Mouse (Mus musculus) hindbrain, embryonic 10.5 days (tissue): Measurements from ENCODE around the gene Psrc1. TPM values are rescaled to one million over a fixed set of nuclear protein-coding genes. Genes with fewer than 3 reads are reported as not detected.

Experiments used
- DNase-seq: peaks from one replicate; pipeline ENCODE4 v3.0.0-alpha.2; 2017; ENCODE audit warnings: low spot score
- H3K27ac ChIP-seq: fragments of 300-500 bp; sonication (generic); 2 replicates; pipeline ENCODE4 v1.5.1; 2016; ENCODE audit warnings: mild to moderate bottlenecking, moderate library complexity
- H3K27me3 ChIP-seq: fragments of 300-500 bp; sonication (generic); 2 replicates; pipeline ENCODE4 v1.6.1; 2016; ENCODE audit warnings: mild to moderate bottlenecking; ENCODE audit not compliant: poor library complexity, insufficient read depth, severe bottlenecking
- H3K36me3 ChIP-seq: fragments of 300-500 bp; sonication (generic); 2 replicates; pipeline ENCODE4 v1.6.1; 2016; ENCODE audit warnings: mild to moderate bottlenecking, moderate library complexity
- H3K4me1 ChIP-seq: fragments of 300-500 bp; sonication (generic); replicated peaks from 2 replicates; pipeline ENCODE4 v1.6.1; 2016; ENCODE audit warnings: mild to moderate bottlenecking
- H3K4me3 ChIP-seq: fragments of 300-500 bp; sonication (generic); 2 replicates; pipeline ENCODE4 v1.5.1; 2016; ENCODE audit warnings: mild to moderate bottlenecking, moderate library complexity
- H3K9me3 ChIP-seq: fragments of 300-500 bp; sonication (generic); 2 replicates; pipeline ENCODE4 v1.6.1; 2016; ENCODE audit warnings: mild to moderate bottlenecking, moderate library complexity
- WGBS: fragments of 180-500 bp; shearing (Covaris S2); methylation state at CpG from one replicate; pipeline ENCODE4 v1.1.7; 2016; 5-methylcytosine and 5-hydroxymethylcytosine counted together
- polyA plus RNA-seq: library from polyadenylated mRNA; unstranded; fragments of >200 nt; fragmentation: Nextera tagmentation; extraction: Ambion mirVana; gene quantifications from 2 replicates; pipeline ENCODE4 v1.2.1, GENCODE M21; 2016

Gene Psrc1
- polyA plus RNA-seq, 1 experiment from 2014 or later: 75.8 TPM

DNA sequence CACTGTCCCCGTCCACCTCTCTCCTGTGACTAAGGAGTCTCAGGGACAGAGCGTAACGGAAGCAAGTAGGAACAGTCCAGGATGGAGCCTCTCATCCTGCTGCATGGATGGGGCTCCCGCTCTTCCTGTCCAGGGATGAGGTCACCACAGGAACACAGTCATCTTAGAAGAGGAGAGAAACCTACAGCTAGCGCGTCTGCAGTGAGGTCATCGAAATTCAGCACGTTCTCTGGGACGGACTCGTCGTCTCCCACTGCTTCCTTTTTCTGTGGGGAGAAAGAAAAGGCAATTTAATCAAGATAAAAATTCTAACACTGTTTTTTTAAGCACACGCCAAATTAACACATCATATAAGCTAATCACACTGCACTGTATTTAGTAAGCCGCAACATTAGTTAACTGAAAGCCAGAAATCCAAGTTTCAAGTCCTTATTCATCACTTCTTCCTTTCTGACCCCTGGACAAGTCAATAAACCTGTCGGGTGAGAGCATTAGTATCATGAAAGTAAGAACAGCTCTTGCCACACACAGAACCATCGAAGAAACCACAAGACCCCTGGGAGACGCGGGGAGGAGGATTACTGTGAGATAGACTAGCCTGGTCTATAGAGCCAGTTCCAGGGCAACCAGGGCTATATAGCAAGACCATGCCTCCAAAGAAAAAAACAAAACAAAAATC, 52.2 kb downstream of the Psrc1 start:
- Histone ChIP-seq H3K4me3 (no peak overlapping the region), H3K9me3 (no peaks in the 10 kb centered on the region), H3K36me3 (peaks cover 87% of the 10 kb centered on the region), H3K27ac (peak overlapping the region; percentile 95), H3K4me1 (peaks cover 62% of the 10 kb centered on the region), H3K27me3 (no peaks in the 10 kb centered on the region)
- DNase-seq: no peak
- WGBS: 85% methylated on average over 17 of the region's 17 CpGs

DNA sequence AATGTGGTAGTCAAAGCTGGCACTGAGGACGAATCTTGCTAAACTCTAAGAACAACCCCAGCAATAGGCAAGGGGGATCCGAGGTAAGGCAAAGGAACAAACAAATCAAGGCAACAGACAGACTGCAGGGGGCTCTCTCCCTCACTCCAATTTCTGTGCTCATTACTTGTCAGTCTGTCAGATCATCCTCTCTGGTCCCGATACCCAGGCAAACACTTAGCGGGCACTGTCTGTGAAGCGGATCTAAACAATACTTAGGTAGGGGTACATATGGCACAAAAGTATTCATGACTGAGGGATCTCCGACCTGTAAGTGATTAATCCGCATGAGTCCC, 52.7 kb downstream of the Psrc1 start:
- no peak for DNase-seq
- Histone ChIP-seq H3K27me3 (no peaks in the 10 kb centered on the region), H3K4me3 (no peak overlapping the region), H3K9me3 (no peaks in the 10 kb centered on the region), H3K36me3 (peaks cover 87% of the 10 kb centered on the region), H3K27ac (peak overlapping the region; percentile 95), H3K4me1 (peaks cover 62% of the 10 kb centered on the region)
- WGBS: 74% methylated on average over 7 of the region's 7 CpGs

Other genes with a start within 250 kb of the Psrc1 start
- 178 and 201 TPM in 2 replicates for gene Gnai3, start 237.7 kb upstream of the Psrc1 start, polyA plus RNA-seq
- 0.95 and 1.4 TPM in 2 replicates for gene Gpr61, start 229.0 kb upstream of the Psrc1 start, polyA plus RNA-seq
- 5.8 and 6.2 TPM in 2 replicates for gene Amigo1, start 197.5 kb upstream of the Psrc1 start, polyA plus RNA-seq
- 5.2 TPM in 2 replicates for gene Cyb561d1, start 182.6 kb upstream of the Psrc1 start, polyA plus RNA-seq
- 24.2 and 26.8 TPM in 2 replicates for gene Atxn7l2, start 172.9 kb upstream of the Psrc1 start, polyA plus RNA-seq
- 1.0 TPM in 2 replicates for gene Sypl2, start 157.2 kb upstream of the Psrc1 start, polyA plus RNA-seq
- 296 and 335 TPM in 2 replicates for gene Psma5, start 126.9 kb upstream of the Psrc1 start, polyA plus RNA-seq
- gene Sort1, start 99.8 kb upstream of the Psrc1 start, polyA plus RNA-seq: 15.9 and 19.7 TPM in 2 replicates
- not detected in 2 replicates for gene Mybphl, start 18.9 kb upstream of the Psrc1 start, polyA plus RNA-seq
- 58.1 and 79.1 TPM in 2 replicates for gene Celsr2, start 31.7 kb downstream of the Psrc1 start, polyA plus RNA-seq
- gene Sars, start 61.4 kb downstream of the Psrc1 start, polyA plus RNA-seq: 161 and 177 TPM in 2 replicates
- gene 1700013F07Rik, start 150.3 kb downstream of the Psrc1 start, polyA plus RNA-seq: 0.50 and 2.6 TPM in 2 replicates
- 1.4 and 2.3 TPM in 2 replicates for gene 5330417C22Rik, start 152.7 kb downstream of the Psrc1 start, polyA plus RNA-seq
- 37.7 and 42.4 TPM in 2 replicates for gene Tmem167b, start 178.6 kb downstream of the Psrc1 start, polyA plus RNA-seq
- 64.2 and 67.8 TPM in 2 replicates for gene Taf13, start 187.9 kb downstream of the Psrc1 start, polyA plus RNA-seq
- gene Wdr47, start 207.4 kb downstream of the Psrc1 start, polyA plus RNA-seq: 22.6 and 35.1 TPM in 2 replicates